Mouse (Mus musculus): ENCODE data around the gene Cyp27a1. TPM values are rescaled to one million over a fixed set of nuclear protein-coding genes. Genes with fewer than 3 reads are reported as not detected.

Gene Cyp27a1
- polyA plus RNA-seq, 1 experiment from 2014 or later = 2.1 TPM

DNA sequence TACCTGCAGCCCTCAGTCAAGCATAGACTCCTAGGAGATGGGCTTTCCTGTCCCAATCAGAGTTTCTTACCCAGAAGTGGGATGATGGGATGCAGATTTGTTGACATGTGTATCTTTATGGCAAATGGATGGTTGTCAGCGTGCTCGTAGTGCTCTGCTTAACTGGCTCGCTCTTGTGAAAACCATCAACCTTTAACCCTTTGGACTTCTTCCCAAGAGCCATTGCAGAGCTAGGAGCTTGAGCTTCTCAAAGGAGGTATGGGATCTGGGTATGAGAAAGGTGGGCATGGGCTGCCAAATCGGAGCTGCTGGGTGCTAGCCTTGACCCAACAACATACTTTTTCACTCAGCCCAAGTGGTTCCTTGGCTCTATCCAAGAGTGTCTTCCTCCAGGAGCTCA lies 17.5 kb upstream of the Cyp27a1 start:
- peaks cover 65% of the 10 kb centered on the region for H3K36me3 ChIP-seq (ENCODE audit: control insufficient read depth, insufficient read depth, low read length)
- no peak overlapping the region for H3K4me2 ChIP-seq (ENCODE audit: low read length)
- H3K27me3 ChIP-seq (ENCODE audit: control insufficient read depth, insufficient read depth, low read length) = no peaks in the 10 kb centered on the region
- no peak for DNase-seq
- H3K27ac ChIP-seq (replicated peaks; ENCODE audit: low read depth, low read length) = no peak overlapping the region
- no peaks in the 10 kb centered on the region for H3K9me3 ChIP-seq (ENCODE audit: control insufficient read depth, low read length)
- H3K9ac ChIP-seq (replicated peaks; ENCODE audit: low read length) = no peak overlapping the region
- no peak for ATAC-seq (ENCODE audit: low FRiP score, low TSS enrichment)
- no peaks in the 10 kb centered on the region for H3K4me1 ChIP-seq (ENCODE audit: control insufficient read depth, insufficient read depth, low read length)
- H3K4me3 ChIP-seq (replicated peaks; ENCODE audit: low read depth, low read length) = no peak overlapping the region
- over 99% methylated on average over 4 of the region's 4 CpGs for WGBS

DNA sequence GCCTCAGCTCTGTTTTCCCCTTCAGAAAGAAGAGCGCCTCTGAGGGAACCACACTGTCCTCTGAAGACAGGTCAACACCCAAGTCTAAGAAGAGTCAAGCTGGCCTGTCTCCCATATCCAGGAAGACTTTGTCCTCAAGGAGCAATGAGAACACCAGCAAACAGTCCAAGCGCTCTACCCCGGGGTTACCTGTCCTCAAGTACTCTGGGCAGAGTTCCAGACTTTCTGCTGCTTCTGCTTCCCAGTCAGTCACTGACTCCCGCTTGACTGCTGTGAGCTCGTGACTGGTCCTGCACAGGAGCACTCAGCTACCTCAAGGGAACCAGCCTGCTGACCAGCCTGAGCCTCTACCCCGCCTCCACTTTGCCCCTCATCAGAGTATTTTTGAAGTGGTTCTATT lies 16.0 kb upstream of the Cyp27a1 start:
- ATAC-seq (ENCODE audit: low FRiP score, low TSS enrichment) = no peak
- WGBS = 95% methylated on average over 6 of the region's 6 CpGs
- H3K36me3 ChIP-seq (ENCODE audit: control insufficient read depth, insufficient read depth, low read length) = peaks cover 50% of the 10 kb centered on the region

DNA sequence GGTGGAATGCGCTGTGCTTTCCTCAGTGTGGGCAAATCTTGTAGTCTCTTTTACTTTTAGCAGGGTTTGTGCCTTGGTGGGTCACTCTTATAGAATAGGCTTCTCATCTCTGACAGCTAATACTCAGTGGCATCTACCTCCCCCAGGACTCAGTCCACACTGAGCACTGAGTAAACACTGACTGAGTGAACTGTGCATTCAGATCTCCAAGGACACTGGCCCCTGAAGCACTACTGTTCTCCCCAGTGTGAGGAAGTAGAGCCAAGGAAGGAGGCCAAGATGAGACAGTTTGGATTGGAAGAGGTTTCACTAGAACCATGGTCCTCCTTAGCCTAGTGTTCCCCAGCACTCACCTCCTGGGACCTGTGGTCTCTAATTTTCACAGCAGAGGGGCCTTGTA lies 15.0 kb upstream of the Cyp27a1 start:
- Histone ChIP-seq H3K9me3 (ENCODE audit: control insufficient read depth, low read length) (no peaks in the 10 kb centered on the region), H3K27me3 (ENCODE audit: control insufficient read depth, insufficient read depth, low read length) (no peaks in the 10 kb centered on the region), H3K4me2 (ENCODE audit: low read length) (no peak overlapping the region), H3K36me3 (ENCODE audit: control insufficient read depth, insufficient read depth, low read length) (peaks cover 48% of the 10 kb centered on the region), H3K9ac (replicated peaks; ENCODE audit: low read length) (no peak overlapping the region), H3K27ac (replicated peaks; ENCODE audit: low read depth, low read length) (no peak overlapping the region), H3K4me3 (replicated peaks; ENCODE audit: low read depth, low read length) (no peak overlapping the region), H3K4me1 (ENCODE audit: control insufficient read depth, insufficient read depth, low read length) (no peaks in the 10 kb centered on the region)
- DNase-seq = no peak
- WGBS = 96% methylated on average over 1 of the region's 1 CpGs
- no peak for ATAC-seq (ENCODE audit: low FRiP score, low TSS enrichment)

More for the DNA sequence above, 16.0 kb upstream of the Cyp27a1 start:
- DNase-seq = no peak
- Histone ChIP-seq H3K9ac (replicated peaks; ENCODE audit: low read length) (no peak overlapping the region), H3K4me1 (ENCODE audit: control insufficient read depth, insufficient read depth, low read length) (no peaks in the 10 kb centered on the region), H3K4me2 (ENCODE audit: low read length) (no peak overlapping the region), H3K4me3 (replicated peaks; ENCODE audit: low read depth, low read length) (no peak overlapping the region), H3K27me3 (ENCODE audit: control insufficient read depth, insufficient read depth, low read length) (no peaks in the 10 kb centered on the region), H3K27ac (replicated peaks; ENCODE audit: low read depth, low read length) (no peak overlapping the region), H3K9me3 (ENCODE audit: control insufficient read depth, low read length) (no peaks in the 10 kb centered on the region)

DNA sequence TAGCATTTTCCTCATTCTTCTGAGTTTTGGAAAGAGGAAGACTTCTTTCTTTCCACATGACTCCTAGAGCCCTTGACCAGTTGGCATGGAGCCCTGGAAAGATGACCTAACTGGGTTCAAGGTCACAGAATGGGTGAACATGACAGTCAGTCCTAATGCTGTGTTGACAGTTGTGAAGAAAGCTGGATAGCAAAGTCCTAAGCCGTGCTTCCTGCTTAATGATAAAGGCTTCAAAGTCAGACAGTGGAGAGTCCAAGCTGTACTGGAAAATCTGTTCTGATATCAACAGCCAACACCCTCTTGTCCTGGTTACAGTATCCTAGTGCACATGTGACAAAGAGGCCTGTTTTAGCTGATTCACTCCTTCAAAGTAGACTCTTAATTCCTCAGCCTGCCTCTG lies 14.6 kb upstream of the Cyp27a1 start:
- H3K9ac ChIP-seq (replicated peaks; ENCODE audit: low read length) = no peak overlapping the region
- no peak overlapping the region for H3K4me2 ChIP-seq (ENCODE audit: low read length)
- WGBS = 97% methylated on average over 1 of the region's 1 CpGs
- H3K9me3 ChIP-seq (ENCODE audit: control insufficient read depth, low read length) = no peaks in the 10 kb centered on the region
- H3K27ac ChIP-seq (replicated peaks; ENCODE audit: low read depth, low read length) = no peak overlapping the region
- no peak overlapping the region for H3K4me3 ChIP-seq (replicated peaks; ENCODE audit: low read depth, low read length)
- DNase-seq (no peak), ATAC-seq (ENCODE audit: low FRiP score, low TSS enrichment) (no peak)
- no peaks in the 10 kb centered on the region for H3K27me3 ChIP-seq (ENCODE audit: control insufficient read depth, insufficient read depth, low read length)
- H3K36me3 ChIP-seq (ENCODE audit: control insufficient read depth, insufficient read depth, low read length) = peaks cover 48% of the 10 kb centered on the region
- H3K4me1 ChIP-seq (ENCODE audit: control insufficient read depth, insufficient read depth, low read length) = no peaks in the 10 kb centered on the region

DNA sequence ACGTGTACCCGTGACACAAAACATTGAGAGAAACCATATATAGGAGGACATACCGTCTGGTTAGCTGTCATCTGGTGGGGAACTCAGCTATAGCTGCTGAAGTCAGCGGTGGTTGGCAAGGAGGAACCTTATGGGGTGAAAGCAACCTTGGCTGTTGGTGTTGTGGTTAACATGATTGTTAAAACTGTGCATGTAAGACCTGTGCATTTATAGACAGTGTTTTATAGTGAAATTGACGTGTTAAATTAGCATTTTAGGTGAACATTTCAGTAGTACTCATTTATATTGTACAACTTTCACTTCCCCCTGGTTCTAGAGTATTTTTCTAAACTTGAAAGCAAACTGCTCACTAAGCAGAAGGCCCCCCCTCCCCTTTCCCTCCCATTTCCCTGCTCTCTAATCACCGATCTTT lies 11.2 kb upstream of the Cyp27a1 start:
- DNase-seq (no peak), ATAC-seq (ENCODE audit: low FRiP score, low TSS enrichment) (no peak)
- no peaks in the 10 kb centered on the region for H3K9me3 ChIP-seq (ENCODE audit: control insufficient read depth, low read length)
- WGBS = 88% methylated on average over 6 of the region's 6 CpGs
- no peak overlapping the region for H3K9ac ChIP-seq (replicated peaks; ENCODE audit: low read length)
- H3K4me3 ChIP-seq (replicated peaks; ENCODE audit: low read depth, low read length) = no peak overlapping the region
- H3K4me1 ChIP-seq (ENCODE audit: control insufficient read depth, insufficient read depth, low read length) = no peaks in the 10 kb centered on the region
- no peak overlapping the region for H3K4me2 ChIP-seq (ENCODE audit: low read length)
- H3K27ac ChIP-seq (replicated peaks; ENCODE audit: low read depth, low read length) = no peak overlapping the region
- H3K36me3 ChIP-seq (ENCODE audit: control insufficient read depth, insufficient read depth, low read length) = peaks cover 28% of the 10 kb centered on the region
- H3K27me3 ChIP-seq (ENCODE audit: control insufficient read depth, insufficient read depth, low read length) = no peaks in the 10 kb centered on the region

DNA sequence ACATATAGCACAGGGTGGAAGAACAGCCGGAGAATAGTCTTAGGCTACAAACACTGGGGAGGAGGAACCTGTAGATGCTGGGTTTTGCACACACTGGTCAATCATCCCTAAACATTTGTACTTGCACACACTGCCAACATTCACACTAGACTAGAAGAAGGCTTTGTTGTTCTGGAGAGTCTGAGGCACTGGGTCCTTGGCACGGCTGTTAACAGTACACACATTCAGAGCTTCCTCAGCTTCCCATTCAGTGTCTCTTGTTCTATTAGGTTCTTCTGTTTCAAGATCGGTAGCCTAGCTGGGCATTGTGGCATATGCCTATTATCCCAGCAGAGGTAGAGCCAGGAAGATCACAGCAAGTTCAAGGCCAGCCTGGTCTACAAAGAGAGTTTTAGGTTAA lies 9.2 kb upstream of the Cyp27a1 start:
- H3K9me3 ChIP-seq (ENCODE audit: control insufficient read depth, low read length) = no peaks in the 10 kb centered on the region
- no peaks in the 10 kb centered on the region for H3K27me3 ChIP-seq (ENCODE audit: control insufficient read depth, insufficient read depth, low read length)
- no peak overlapping the region for H3K4me2 ChIP-seq (ENCODE audit: low read length)
- no peak overlapping the region for H3K4me3 ChIP-seq (replicated peaks; ENCODE audit: low read depth, low read length)
- H3K4me1 ChIP-seq (ENCODE audit: control insufficient read depth, insufficient read depth, low read length) = no peaks in the 10 kb centered on the region
- ATAC-seq (ENCODE audit: low FRiP score, low TSS enrichment) = no peak
- WGBS = 85% methylated on average over 3 of the region's 3 CpGs
- DNase-seq = no peak
- H3K9ac ChIP-seq (replicated peaks; ENCODE audit: low read length) = no peak overlapping the region
- H3K27ac ChIP-seq (replicated peaks; ENCODE audit: low read depth, low read length) = no peak overlapping the region
- peaks cover 8% of the 10 kb centered on the region for H3K36me3 ChIP-seq (ENCODE audit: control insufficient read depth, insufficient read depth, low read length)

DNA sequence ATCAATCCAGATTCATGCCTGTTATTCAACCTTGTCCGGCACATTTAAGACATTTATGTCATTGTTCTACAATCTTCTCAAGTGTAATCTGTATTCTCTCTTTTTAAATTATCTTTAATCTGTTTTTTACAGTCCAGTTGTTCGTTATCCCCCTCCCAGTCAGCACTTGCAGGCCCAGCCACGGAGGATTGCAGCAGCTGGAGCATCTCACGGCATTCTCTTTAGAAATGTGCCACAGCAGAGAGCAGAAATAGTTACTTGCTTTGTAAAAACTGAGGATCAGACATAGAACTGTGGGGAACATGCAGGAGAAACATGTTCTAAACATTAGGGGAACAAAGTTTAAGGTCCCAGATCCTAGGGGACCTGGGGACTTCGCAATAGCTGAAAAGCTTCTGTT lies 8.4 kb upstream of the Cyp27a1 start:
- H3K4me3 ChIP-seq (replicated peaks; ENCODE audit: low read depth, low read length) = no peak overlapping the region
- H3K27ac ChIP-seq (replicated peaks; ENCODE audit: low read depth, low read length) = no peak overlapping the region
- no peak overlapping the region for H3K9ac ChIP-seq (replicated peaks; ENCODE audit: low read length)
- H3K4me2 ChIP-seq (ENCODE audit: low read length) = no peak overlapping the region
- H3K9me3 ChIP-seq (ENCODE audit: control insufficient read depth, low read length) = no peaks in the 10 kb centered on the region
- no peak for DNase-seq
- H3K27me3 ChIP-seq (ENCODE audit: control insufficient read depth, insufficient read depth, low read length) = no peaks in the 10 kb centered on the region
- H3K36me3 ChIP-seq (ENCODE audit: control insufficient read depth, insufficient read depth, low read length) = 0 out of 2 replicates have a peak, but pooled peaks cover 5% of the 10 kb centered on the region
- ATAC-seq (ENCODE audit: low FRiP score, low TSS enrichment) = no peak
- H3K4me1 ChIP-seq (ENCODE audit: control insufficient read depth, insufficient read depth, low read length) = no peaks in the 10 kb centered on the region
- WGBS = 89% methylated on average over 5 of the region's 5 CpGs

DNA sequence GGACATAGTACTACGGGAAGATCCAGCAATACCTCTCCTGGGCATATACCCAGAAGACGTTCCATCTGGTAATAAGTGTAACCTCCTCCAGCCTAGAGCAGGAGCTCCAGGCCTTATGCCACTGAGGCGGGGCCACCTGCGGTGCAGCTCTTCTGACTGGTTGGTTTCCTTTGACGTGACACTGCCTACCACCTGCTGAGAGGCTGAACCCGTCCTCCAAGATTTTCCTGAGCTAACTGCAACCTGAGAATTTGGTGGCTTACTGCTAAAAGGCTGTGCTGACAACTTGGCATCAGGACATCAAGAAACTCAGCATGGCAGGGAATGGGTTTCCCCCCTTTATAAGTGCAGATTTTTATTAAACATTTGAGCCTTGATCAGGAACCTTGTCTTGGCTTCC lies 3.8 kb upstream of the Cyp27a1 start:
- Histone ChIP-seq H3K27ac (replicated peaks; ENCODE audit: low read depth, low read length) (no peak overlapping the region), H3K4me1 (ENCODE audit: control insufficient read depth, insufficient read depth, low read length) (peaks cover 9% of the 10 kb centered on the region), H3K4me3 (replicated peaks; ENCODE audit: low read depth, low read length) (no peak overlapping the region), H3K9me3 (ENCODE audit: control insufficient read depth, low read length) (no peaks in the 10 kb centered on the region), H3K4me2 (ENCODE audit: low read length) (no peak overlapping the region), H3K9ac (replicated peaks; ENCODE audit: low read length) (no peak overlapping the region), H3K36me3 (ENCODE audit: control insufficient read depth, insufficient read depth, low read length) (no peaks in the 10 kb centered on the region), H3K27me3 (ENCODE audit: control insufficient read depth, insufficient read depth, low read length) (peaks cover 6% of the 10 kb centered on the region; the same call in 1 of the 2 replicates)
- DNase-seq = no peak
- WGBS = 44% methylated on average over 6 of the region's 6 CpGs
- no peak for ATAC-seq (ENCODE audit: low FRiP score, low TSS enrichment)

DNA sequence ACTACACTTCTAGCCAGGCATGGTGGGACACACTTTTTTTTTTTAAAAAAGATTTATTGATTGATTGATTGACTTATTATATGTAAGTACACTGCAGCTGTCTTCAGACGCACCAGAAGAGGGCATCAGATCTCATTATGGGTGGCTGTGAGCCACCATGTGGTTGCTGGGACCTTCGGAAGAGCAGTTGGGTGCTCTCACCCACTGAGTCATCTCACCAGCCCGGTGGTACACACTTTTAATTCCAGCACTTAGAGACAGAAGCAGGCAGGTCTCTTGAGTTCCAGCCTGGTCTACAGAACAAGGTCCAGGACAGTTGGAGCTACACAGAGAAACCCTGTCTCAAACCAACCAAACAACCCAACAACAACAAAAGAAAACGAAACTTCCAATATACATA lies 1.3 kb upstream of the Cyp27a1 start:
- H3K27ac ChIP-seq (replicated peaks; ENCODE audit: low read depth, low read length) = no peak overlapping the region
- H3K36me3 ChIP-seq (ENCODE audit: control insufficient read depth, insufficient read depth, low read length) = no peaks in the 10 kb centered on the region
- H3K9ac ChIP-seq (replicated peaks; ENCODE audit: low read length) = no peak overlapping the region
- H3K4me2 ChIP-seq (ENCODE audit: low read length) = no peak overlapping the region
- DNase-seq = no peak
- peaks cover 9% of the 10 kb centered on the region for H3K4me1 ChIP-seq (ENCODE audit: control insufficient read depth, insufficient read depth, low read length)
- H3K27me3 ChIP-seq (ENCODE audit: control insufficient read depth, insufficient read depth, low read length) = peaks cover 6% of the 10 kb centered on the region; the same call in 1 of the 2 replicates
- WGBS = 79% methylated on average over 4 of the region's 4 CpGs
- H3K9me3 ChIP-seq (ENCODE audit: control insufficient read depth, low read length) = no peaks in the 10 kb centered on the region
- no peak for ATAC-seq (ENCODE audit: low FRiP score, low TSS enrichment)
- H3K4me3 ChIP-seq (replicated peaks; ENCODE audit: low read depth, low read length) = no peak overlapping the region

All from midbrain, embryonic 14.5 days (tissue).